13 mouse cellular contexts compared by ENCODE assay signal in the genomic region with DNA sequence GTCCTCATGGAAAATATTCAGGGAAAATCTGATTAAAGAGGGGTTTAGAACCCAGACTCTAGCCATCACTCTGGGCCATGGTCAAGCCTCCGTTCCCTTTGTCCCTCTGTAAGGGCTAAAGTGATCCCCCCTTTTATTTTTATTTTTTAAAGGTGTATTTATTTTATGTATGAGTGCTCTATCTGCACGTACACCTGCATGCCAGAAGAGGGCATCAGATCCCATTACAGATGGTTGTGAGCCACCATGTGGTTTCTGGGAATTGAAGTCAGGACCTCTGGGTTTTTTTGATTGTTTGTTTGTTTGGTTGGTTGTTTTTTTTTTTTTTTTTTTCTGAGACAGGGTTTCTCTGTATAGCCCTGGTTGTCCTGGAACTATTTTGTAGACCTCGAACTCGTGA. TPM values are rescaled to one million over a fixed set of nuclear protein-coding genes. Genes with fewer than 3 reads are reported as not detected.
DNase-seq lines count a peak whose midpoint lies in the region; ATAC-seq and TF ChIP-seq lines count a peak whose summit lies in the region.
"Not testable (repeated sequence)": the region's sequence is repeated elsewhere in the genome, so short reads cannot be mapped to it uniquely, and the experiment has no call there.
"Had no signal": no experiment of that assay in that cellular context is flagged by ENCODE, and none has a peak within 500 bp of the region (broad histone marks: within the 10 kb centered on the region; RNA-seq: fewer than 3 reads in every experiment).

No protein-coding gene starts in this region.

- TF ChIP-seq EP300 in lung, postnatal 0 days (IDR thresholded peaks at IDR 0.05); stomach, postnatal 0 days (optimal IDR thresholded peaks at IDR 0.05): not testable (repeated sequence)

- not testable (repeated sequence) for H3K9ac ChIP-seq in forebrain, postnatal 0 days; intestine, postnatal 0 days (ENCODE audit: low read depth, low read length); lung, postnatal 0 days (replicated peaks; ENCODE audit: low read depth); stomach, postnatal 0 days (ENCODE audit: low read length)

- H3K9me3 ChIP-seq in E14TG2a.4 (ENCODE audit: low read length); forebrain, postnatal 0 days (ENCODE audit: low read length); intestine, postnatal 0 days (ENCODE audit: control insufficient read depth); lung, postnatal 0 days (ENCODE audit: low read length); stomach, postnatal 0 days (ENCODE audit: control insufficient read depth, low read length): not testable (repeated sequence)

- peaks cover 75% of the 10 kb centered on the region for H3K4me1 ChIP-seq in E14TG2a.4 (replicated peaks; ENCODE audit: low read depth, low read length)
- not testable (repeated sequence) for H3K4me1 ChIP-seq in cerebellum, adult 2 months (ENCODE audit: control insufficient read depth, insufficient read depth, low read length); intestine, postnatal 0 days (replicated peaks; ENCODE audit: control insufficient read depth, insufficient read depth, low read length); lung, postnatal 0 days (ENCODE audit: insufficient read depth, low read depth, low read length); stomach, postnatal 0 days (replicated peaks; ENCODE audit: control insufficient read depth, insufficient read depth)
- peaks cover 10% of the 10 kb centered on the region for H3K4me1 ChIP-seq in forebrain, postnatal 0 days (ENCODE audit: insufficient read depth)

- intact Hi-C loops in left cerebral cortex, adult 2 months (cut with DNase I), result not testable (repeated sequence)

- H3K4me3 ChIP-seq in E14TG2a.4 (replicated peaks; ENCODE audit: low read length); cerebellum, adult 2 months (replicated peaks; ENCODE audit: insufficient read depth, low read depth, low read length); forebrain, postnatal 0 days (ENCODE audit: low read depth, low read length); intestine, postnatal 0 days (ENCODE audit: low read depth, low read length); left cerebral cortex, adult 2 months; lung, postnatal 0 days (ENCODE audit: low read depth, low read length); stomach, postnatal 0 days (ENCODE audit: low read depth, low read length): not testable (repeated sequence)

- not testable (repeated sequence) for H3K4me2 ChIP-seq in forebrain, postnatal 0 days (ENCODE audit: low read depth); intestine, postnatal 0 days (replicated peaks; ENCODE audit: low read depth); lung, postnatal 0 days (replicated peaks; ENCODE audit: low read depth, low read length); stomach, postnatal 0 days (replicated peaks; ENCODE audit: low read depth)

- H3K27me3 ChIP-seq in E14TG2a.4 (ENCODE audit: insufficient read depth, low read length), result peaks cover 48% of the 10 kb centered on the region
- not testable (repeated sequence) for H3K27me3 ChIP-seq in cerebellum, adult 2 months (ENCODE audit: control insufficient read depth, insufficient read depth, low read length); stomach, postnatal 0 days (ENCODE audit: control insufficient read depth, insufficient read depth, low read length)
- peaks cover 22% of the 10 kb centered on the region for H3K27me3 ChIP-seq in forebrain, postnatal 0 days (ENCODE audit: insufficient read depth, low read length)
- peaks cover 45% of the 10 kb centered on the region for H3K27me3 ChIP-seq in intestine, postnatal 0 days (replicated peaks; ENCODE audit: control insufficient read depth, insufficient read depth, low read length)
- H3K27me3 ChIP-seq in lung, postnatal 0 days (replicated peaks; ENCODE audit: insufficient read depth, low read length), result peaks cover 37% of the 10 kb centered on the region

- TF ChIP-seq CTCF in E14TG2a.4 (conservative IDR thresholded peaks at IDR 0.05; ENCODE audit: low read length), result peak; percentile 42
- TF ChIP-seq CTCF in cerebellum, adult 2 months (IDR thresholded peaks at IDR 0.05; ENCODE audit: borderline replicate concordance, insufficient read depth, low read depth, low read length), result peak; percentile 17; the same call in 1 of the 2 replicates
- peak; percentile 45 for TF ChIP-seq CTCF in forebrain, postnatal 0 days (IDR thresholded peaks at IDR 0.05; ENCODE audit: low read depth)
- peak; percentile 40 for TF ChIP-seq CTCF in intestine, postnatal 0 days (IDR thresholded peaks at IDR 0.05; ENCODE audit: low read depth)
- TF ChIP-seq CTCF in left cerebral cortex, adult 2 months (IDR thresholded peaks at IDR 0.05), result peak; percentile 48
- peak; percentile 25; the same call in 1 of the 2 replicates for TF ChIP-seq CTCF in lung, postnatal 0 days (IDR thresholded peaks at IDR 0.05)
- TF ChIP-seq CTCF in stomach, postnatal 0 days (IDR thresholded peaks at IDR 0.05; ENCODE audit: low read depth), result peak; percentile 52

- not testable (repeated sequence) for DNase-seq in cerebellum, adult 2 months; forebrain, postnatal 0 days; left cerebral cortex, adult 2 months (ENCODE audit: extremely low spot score in 1 of 2, low spot score in 2 of 2); lung, postnatal 0 days (ENCODE audit: low spot score); stomach, postnatal 0 days (ENCODE audit: low spot score)

- H3K36me3 ChIP-seq in E14TG2a.4 (ENCODE audit: insufficient read depth, low read length), result peaks cover 24% of the 10 kb centered on the region
- peaks cover 23% of the 10 kb centered on the region for H3K36me3 ChIP-seq in forebrain, postnatal 0 days (ENCODE audit: insufficient read depth)
- H3K36me3 ChIP-seq in intestine, postnatal 0 days (ENCODE audit: control insufficient read depth, insufficient read depth), result peaks cover 18% of the 10 kb centered on the region
- not testable (repeated sequence) for H3K36me3 ChIP-seq in lung, postnatal 0 days (ENCODE audit: insufficient read depth, low read length); stomach, postnatal 0 days (ENCODE audit: control insufficient read depth, insufficient read depth, low read length)

- ATAC-seq in forebrain, postnatal 0 days; intestine, postnatal 0 days; lung, postnatal 0 days; stomach, postnatal 0 days (ENCODE audit: low FRiP score, low TSS enrichment): not testable (repeated sequence)

- TF ChIP-seq POLR2A in cerebellum, adult 2 months (IDR thresholded peaks at IDR 0.05; ENCODE audit: borderline replicate concordance, insufficient read depth, low read length), result not testable (repeated sequence)

- not testable (repeated sequence) for H3K27ac ChIP-seq in cerebellum, adult 2 months (ENCODE audit: insufficient read depth, low read length); forebrain, postnatal 0 days (ENCODE audit: low read depth, low read length); intestine, postnatal 0 days (ENCODE audit: low read depth, low read length); left cerebral cortex, adult 2 months; lung, postnatal 0 days (ENCODE audit: low read length); stomach, postnatal 0 days (replicated peaks)

- WGBS in cerebellum, adult 2 months, result 65% methylated on average over 4 of the region's 4 CpGs
- WGBS in forebrain, postnatal 0 days, result 60% methylated on average over 4 of the region's 4 CpGs
- WGBS in intestine, postnatal 0 days, result 53% methylated on average over 4 of the region's 4 CpGs
- WGBS in lung, postnatal 0 days, result 53% methylated on average over 4 of the region's 4 CpGs
- WGBS in stomach, postnatal 0 days, result 55% methylated on average over 4 of the region's 4 CpGs

RNA-seq across cellular contexts. Expression of a gene that starts 1.2 kb away (rescaled TPM):
- polyA plus RNA-seq in cerebellum, adult 2 months (2012; rRNA removed), result 84.0 and 102 TPM in 2 replicates
- total RNA-seq in forebrain, postnatal 0 days (2014; rRNA removed), result 22.6 and 37.0 TPM in 2 replicates
- polyA plus RNA-seq in forebrain, postnatal 0 days (2015; fragmentation: Nextera tagmentation; extraction: Ambion mirVana), result 40.6 and 46.2 TPM in 2 replicates
- polyA plus RNA-seq in intestine, postnatal 0 days (2015; fragmentation: Nextera tagmentation; extraction: Ambion mirVana), result 4.0 TPM in 2 replicates
- 100 to 1,000 TPM; 154 to 156 TPM for total RNA-seq in left cerebral cortex, adult 2 months (2021)
- polyA plus RNA-seq in lung, postnatal 0 days (2015; fragmentation: Nextera tagmentation; extraction: Ambion mirVana), result 4.1 and 4.5 TPM in 2 replicates
- polyA plus RNA-seq in stomach, postnatal 0 days (2015; fragmentation: Nextera tagmentation; extraction: Ambion mirVana), result 10.4 and 11.4 TPM in 2 replicates
- total RNA-seq: common myeloid progenitor, adult 5-6 weeks; hematopoietic stem cell, adult 5-6 weeks had no signal
- polyA plus RNA-seq: erythroblast, embryonic 14.5 days; G1E had no signal

RNA-seq across cellular contexts. Expression of a gene that starts 1.8 kb away (rescaled TPM):
- polyA plus RNA-seq in cerebellum, adult 2 months (2012; rRNA removed), result 98.4 and 103 TPM in 2 replicates
- total RNA-seq in forebrain, postnatal 0 days (2014; rRNA removed), result 44.6 and 54.9 TPM in 2 replicates
- polyA plus RNA-seq in forebrain, postnatal 0 days (2015; fragmentation: Nextera tagmentation; extraction: Ambion mirVana), result 50.5 and 59.9 TPM in 2 replicates
- polyA plus RNA-seq in intestine, postnatal 0 days (2015; fragmentation: Nextera tagmentation; extraction: Ambion mirVana), result 182 and 198 TPM in 2 replicates
- 10 to 100 TPM; 23.4 to 25.7 TPM for total RNA-seq in left cerebral cortex, adult 2 months (2021)
- polyA plus RNA-seq in lung, postnatal 0 days (2015; fragmentation: Nextera tagmentation; extraction: Ambion mirVana), result 93.3 and 105 TPM in 2 replicates
- polyA plus RNA-seq in stomach, postnatal 0 days (2015; fragmentation: Nextera tagmentation; extraction: Ambion mirVana), result 128 and 131 TPM in 2 replicates

RNA-seq across cellular contexts. Expression of a gene that starts 11.8 kb away (rescaled TPM):
- polyA plus RNA-seq in cerebellum, adult 2 months (2012; rRNA removed), result 89.3 and 90.3 TPM in 2 replicates
- 567 and 663 TPM in 2 replicates for total RNA-seq in forebrain, postnatal 0 days (2014; rRNA removed)
- polyA plus RNA-seq in forebrain, postnatal 0 days (2015; fragmentation: Nextera tagmentation; extraction: Ambion mirVana), result 563 and 604 TPM in 2 replicates
- polyA plus RNA-seq in intestine, postnatal 0 days (2015; fragmentation: Nextera tagmentation; extraction: Ambion mirVana), result 5.6 and 5.8 TPM in 2 replicates
- total RNA-seq in left cerebral cortex, adult 2 months (2021), result 100 to 1,000 TPM; 214 to 247 TPM
- polyA plus RNA-seq in lung, postnatal 0 days (2015; fragmentation: Nextera tagmentation; extraction: Ambion mirVana), result 0.70 and 0.89 TPM in 2 replicates
- polyA plus RNA-seq in stomach, postnatal 0 days (2015; fragmentation: Nextera tagmentation; extraction: Ambion mirVana), result 5.6 and 7.1 TPM in 2 replicates
- total RNA-seq: gastrocnemius, adult 18-20 months; granulocyte monocyte progenitor cell, adult 5-6 weeks had no signal

RNA-seq across cellular contexts. Expression of a gene that starts 18.7 kb away (rescaled TPM):
- polyA plus RNA-seq in cerebellum, adult 2 months (2012; rRNA removed), result 4.5 and 4.9 TPM in 2 replicates
- total RNA-seq in forebrain, postnatal 0 days (2014; rRNA removed), result 11.8 and 20.8 TPM in 2 replicates
- polyA plus RNA-seq in forebrain, postnatal 0 days (2015; fragmentation: Nextera tagmentation; extraction: Ambion mirVana), result 16.3 and 18.1 TPM in 2 replicates
- polyA plus RNA-seq in intestine, postnatal 0 days (2015; fragmentation: Nextera tagmentation; extraction: Ambion mirVana), result 19.9 and 23.0 TPM in 2 replicates
- total RNA-seq in left cerebral cortex, adult 2 months (2021), result 1 to 10 TPM; 4.3 to 5.4 TPM
- polyA plus RNA-seq in lung, postnatal 0 days (2015; fragmentation: Nextera tagmentation; extraction: Ambion mirVana), result 23.1 and 25.1 TPM in 2 replicates
- 31.6 and 39.5 TPM in 2 replicates for polyA plus RNA-seq in stomach, postnatal 0 days (2015; fragmentation: Nextera tagmentation; extraction: Ambion mirVana)
- total RNA-seq: G1E; granulocyte monocyte progenitor cell, adult 5-6 weeks had no signal
- polyA plus RNA-seq: G1E had no signal

RNA-seq across cellular contexts. Expression of a gene that starts 20.3 kb away (rescaled TPM):
- polyA plus RNA-seq in cerebellum, adult 2 months (2012; rRNA removed), result 191 and 195 TPM in 2 replicates
- total RNA-seq in forebrain, postnatal 0 days (2014; rRNA removed), result 219 and 231 TPM in 2 replicates
- 249 and 288 TPM in 2 replicates for polyA plus RNA-seq in forebrain, postnatal 0 days (2015; fragmentation: Nextera tagmentation; extraction: Ambion mirVana)
- 185 TPM in 2 replicates for polyA plus RNA-seq in intestine, postnatal 0 days (2015; fragmentation: Nextera tagmentation; extraction: Ambion mirVana)
- total RNA-seq in left cerebral cortex, adult 2 months (2021), result 100 to 1,000 TPM; 144 to 157 TPM
- polyA plus RNA-seq in lung, postnatal 0 days (2015; fragmentation: Nextera tagmentation; extraction: Ambion mirVana), result 228 and 240 TPM in 2 replicates
- 183 and 194 TPM in 2 replicates for polyA plus RNA-seq in stomach, postnatal 0 days (2015; fragmentation: Nextera tagmentation; extraction: Ambion mirVana)

Comparison
In these comparisons a context has a peak if more than half of its experiments do, and no peak if none do; other contexts are left out.
1. RNA of a gene that starts 11.8 kb away (polyA plus RNA-seq): 563 to 604 TPM in forebrain, postnatal 0 days and 89.3 to 90.3 TPM in cerebellum, adult 2 months; 5.6 to 7.1 TPM in stomach, postnatal 0 days, 5.6 to 5.8 TPM in intestine, postnatal 0 days and 0.70 to 0.89 TPM in lung, postnatal 0 days; every median in the first group is over 10 times any median in the second.
2. Peak in every context shown above with its lines, with median percentiles within 50 percentile points of each other: CTCF ChIP-seq.